Mouse (Mus musculus): ENCODE measurements around the gene Spaca7. TPM values are rescaled to one million over a fixed set of nuclear protein-coding genes. Genes with fewer than 3 reads are reported as not detected.

Gene Spaca7
- total RNA-seq (2014; rRNA removed) (not detected in 2 replicates), polyA plus RNA-seq (2015; fragmentation: Nextera tagmentation; extraction: Ambion mirVana) (not detected in 2 replicates)

GRCm38 (mm10) chr8:12572814-12573534, at the start of gene Spaca7:
Spaca7 (plus strand) TSS chr8:12573029.
- no peak for TF ChIP-seq CTCF (IDR thresholded peaks at IDR 0.05; ENCODE audit: low read depth)
- Histone ChIP-seq H3K4me2 (ENCODE audit: low read depth, low read length) (no peak within 1 kb of the TSS), H3K36me3 (ENCODE audit: insufficient read depth, low read length) (no peaks in the 10 kb centered on the region), H3K4me3 (ENCODE audit: low read length) (no peak within 1 kb of the TSS), H3K9ac (replicated peaks; ENCODE audit: low read length) (no peak within 1 kb of the TSS), H3K27ac (no peak within 1 kb of the TSS), H3K9me3 (ENCODE audit: low read length) (no peaks in the 10 kb centered on the region), H3K27me3 (ENCODE audit: insufficient read depth, low read length) (no peaks in the 10 kb centered on the region), H3K4me1 (ENCODE audit: insufficient read depth, low read length) (no peaks in the 10 kb centered on the region)
- WGBS, result 81% methylated on average over 14 of the region's 14 CpGs
- ATAC-seq (no peak), DNase-seq (ENCODE audit: low spot score) (no peak)

GRCm38 (mm10) chr8:12524279-12524678, 48.5 kb upstream of the Spaca7 start:
- no peak for DNase-seq (ENCODE audit: low spot score)
- TF ChIP-seq CTCF (IDR thresholded peaks at IDR 0.05; ENCODE audit: low read depth), result no peak
- WGBS, result 32% methylated on average over 1 of the region's 1 CpGs

GRCm38 (mm10) chr8:12528659-12529058, 44.2 kb upstream of the Spaca7 start:
- H3K27me3 ChIP-seq (ENCODE audit: insufficient read depth, low read length), result no peaks in the 10 kb centered on the region
- ATAC-seq, result no peak

More at GRCm38 (mm10) chr8:12524279-12524678, 48.5 kb upstream of the Spaca7 start:
- Histone ChIP-seq H3K4me3 (ENCODE audit: low read length) (no peak overlapping the region), H3K27ac (no peak overlapping the region), H3K9ac (replicated peaks; ENCODE audit: low read length) (no peak overlapping the region), H3K4me1 (ENCODE audit: insufficient read depth, low read length) (0 out of 2 replicates have a peak, but pooled peaks cover 3% of the 10 kb centered on the region), H3K36me3 (ENCODE audit: insufficient read depth, low read length) (no peaks in the 10 kb centered on the region), H3K27me3 (ENCODE audit: insufficient read depth, low read length) (no peaks in the 10 kb centered on the region), H3K9me3 (ENCODE audit: low read length) (no peaks in the 10 kb centered on the region), H3K4me2 (ENCODE audit: low read depth, low read length) (no peak overlapping the region)
- ATAC-seq, result no peak

GRCm38 (mm10) chr8:12535617-12536016, 37.2 kb upstream of the Spaca7 start:
- Histone ChIP-seq H3K9ac (replicated peaks; ENCODE audit: low read length) (no peak overlapping the region), H3K36me3 (ENCODE audit: insufficient read depth, low read length) (no peaks in the 10 kb centered on the region), H3K27me3 (ENCODE audit: insufficient read depth, low read length) (no peaks in the 10 kb centered on the region), H3K4me3 (ENCODE audit: low read length) (no peak overlapping the region), H3K9me3 (ENCODE audit: low read length) (0 out of 2 replicates have a peak, but pooled peaks cover 3% of the 10 kb centered on the region), H3K4me1 (ENCODE audit: insufficient read depth, low read length) (no peaks in the 10 kb centered on the region), H3K27ac (no peak overlapping the region), H3K4me2 (ENCODE audit: low read depth, low read length) (no peak overlapping the region)
- no peak for TF ChIP-seq CTCF (IDR thresholded peaks at IDR 0.05; ENCODE audit: low read depth)
- 42% methylated on average over 9 of the region's 9 CpGs for WGBS
- ATAC-seq (no peak), DNase-seq (ENCODE audit: low spot score) (peak; percentile 57)

More at GRCm38 (mm10) chr8:12528659-12529058, 44.2 kb upstream of the Spaca7 start:
- no peak overlapping the region for H3K4me3 ChIP-seq (ENCODE audit: low read length)
- H3K4me2 ChIP-seq (ENCODE audit: low read depth, low read length), result no peak overlapping the region
- no peak overlapping the region for H3K27ac ChIP-seq
- no peak overlapping the region for H3K9ac ChIP-seq (replicated peaks; ENCODE audit: low read length)
- WGBS, result 85% methylated on average over 2 of the region's 2 CpGs
- no peak for TF ChIP-seq CTCF (IDR thresholded peaks at IDR 0.05; ENCODE audit: low read depth)
- no peaks in the 10 kb centered on the region for H3K4me1 ChIP-seq (ENCODE audit: insufficient read depth, low read length)
- H3K36me3 ChIP-seq (ENCODE audit: insufficient read depth, low read length), result no peaks in the 10 kb centered on the region
- DNase-seq (ENCODE audit: low spot score), result no peak
- no peaks in the 10 kb centered on the region for H3K9me3 ChIP-seq (ENCODE audit: low read length)

GRCm38 (mm10) chr8:12536306-12536705, 36.5 kb upstream of the Spaca7 start:
- DNase-seq (ENCODE audit: low spot score) (no peak), ATAC-seq (no peak)
- Histone ChIP-seq H3K9ac (replicated peaks; ENCODE audit: low read length) (no peak overlapping the region), H3K27ac (no peak overlapping the region), H3K27me3 (ENCODE audit: insufficient read depth, low read length) (no peaks in the 10 kb centered on the region), H3K4me3 (ENCODE audit: low read length) (no peak overlapping the region), H3K36me3 (ENCODE audit: insufficient read depth, low read length) (no peaks in the 10 kb centered on the region), H3K4me1 (ENCODE audit: insufficient read depth, low read length) (no peaks in the 10 kb centered on the region), H3K4me2 (ENCODE audit: low read depth, low read length) (no peak overlapping the region), H3K9me3 (ENCODE audit: low read length) (0 out of 2 replicates have a peak, but pooled peaks cover 3% of the 10 kb centered on the region)
- TF ChIP-seq CTCF (IDR thresholded peaks at IDR 0.05; ENCODE audit: low read depth), result no peak
- 73% methylated on average over 7 of the region's 7 CpGs for WGBS

- Histone ChIP-seq H3K27ac (no peak overlapping the region), H3K9ac (replicated peaks; ENCODE audit: low read length) (no peak overlapping the region), H3K36me3 (ENCODE audit: insufficient read depth, low read length) (no peaks in the 10 kb centered on the region), H3K4me1 (ENCODE audit: insufficient read depth, low read length) (no peaks in the 10 kb centered on the region), H3K4me2 (ENCODE audit: low read depth, low read length) (no peak overlapping the region), H3K27me3 (ENCODE audit: insufficient read depth, low read length) (peaks cover 3% of the 10 kb centered on the region; the same call in 1 of the 2 replicates), H3K9me3 (ENCODE audit: low read length) (no peaks in the 10 kb centered on the region), H3K4me3 (ENCODE audit: low read length) (no peak overlapping the region)
- ATAC-seq, result no peak
- 33% methylated on average over 4 of the region's 4 CpGs for WGBS
- no peak for TF ChIP-seq CTCF (IDR thresholded peaks at IDR 0.05; ENCODE audit: low read depth)
- no peak for DNase-seq (ENCODE audit: low spot score)
Observed at GRCm38 (mm10) chr8:12545236-12545635, 27.6 kb upstream of the Spaca7 start.

- H3K4me1 ChIP-seq (ENCODE audit: insufficient read depth, low read length), result no peaks in the 10 kb centered on the region
- H3K4me2 ChIP-seq (ENCODE audit: low read depth, low read length), result no peak overlapping the region
- 60% methylated on average over 4 of the region's 4 CpGs for WGBS
- no peak overlapping the region for H3K4me3 ChIP-seq (ENCODE audit: low read length)
- no peak for TF ChIP-seq CTCF (IDR thresholded peaks at IDR 0.05; ENCODE audit: low read depth)
- no peaks in the 10 kb centered on the region for H3K9me3 ChIP-seq (ENCODE audit: low read length)
- H3K27me3 ChIP-seq (ENCODE audit: insufficient read depth, low read length), result peaks cover 3% of the 10 kb centered on the region; the same call in 1 of the 2 replicates
- H3K27ac ChIP-seq, result no peak overlapping the region
- DNase-seq (ENCODE audit: low spot score), result no peak
- H3K9ac ChIP-seq (replicated peaks; ENCODE audit: low read length), result no peak overlapping the region
- ATAC-seq, result no peak
- H3K36me3 ChIP-seq (ENCODE audit: insufficient read depth, low read length), result no peaks in the 10 kb centered on the region
Observed at GRCm38 (mm10) chr8:12545671-12546070, 27.2 kb upstream of the Spaca7 start.
